Mouse (Mus musculus) cerebellum, adult 11-12 months (tissue): ENCODE measurements around the gene Ap5z1.

Experiments used
- DNase-seq: peaks from one replicate; pipeline ENCODE4 v3.0.0; 2022

Ap5z1 gene

DNA sequence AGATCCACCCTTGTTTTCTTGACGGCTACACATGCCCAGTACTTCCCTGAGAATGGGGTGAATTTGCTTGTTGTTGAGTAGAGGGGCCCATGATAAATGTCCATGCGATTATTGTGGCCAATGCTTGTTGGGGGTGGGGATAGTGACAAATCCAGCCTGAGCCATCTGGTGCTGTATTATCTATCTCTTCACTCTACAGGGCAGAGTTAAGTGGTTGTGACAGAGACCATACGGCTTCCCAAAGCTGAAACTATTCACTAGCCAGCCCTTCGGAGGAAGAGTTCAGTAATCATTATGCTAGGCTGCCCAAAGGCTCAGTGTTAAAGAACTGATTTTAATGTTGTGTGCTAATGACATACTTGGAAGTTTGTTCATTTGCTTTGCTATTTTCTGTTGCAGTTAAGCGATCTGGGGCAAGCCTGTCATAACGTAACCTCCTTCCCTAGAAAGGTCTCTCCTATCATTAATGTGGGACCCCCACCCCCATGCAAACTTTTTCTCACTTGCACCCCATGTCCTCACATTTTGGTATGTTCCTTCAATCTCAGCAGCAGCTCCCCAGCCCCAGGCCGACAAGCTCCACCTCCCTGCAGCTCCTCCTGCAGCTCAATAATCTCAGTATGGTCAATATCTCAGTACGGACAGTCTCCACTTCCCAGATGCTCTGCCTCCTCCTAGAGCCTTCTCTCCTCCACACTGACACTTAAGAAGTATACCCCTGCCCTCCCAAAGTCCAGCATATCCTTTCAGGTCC lies 61.1 kb downstream of the Ap5z1 start:
- peak; percentile 40 for DNase-seq
